Mouse (Mus musculus): ENCODE results near the gene Tas2r102.

DNA sequence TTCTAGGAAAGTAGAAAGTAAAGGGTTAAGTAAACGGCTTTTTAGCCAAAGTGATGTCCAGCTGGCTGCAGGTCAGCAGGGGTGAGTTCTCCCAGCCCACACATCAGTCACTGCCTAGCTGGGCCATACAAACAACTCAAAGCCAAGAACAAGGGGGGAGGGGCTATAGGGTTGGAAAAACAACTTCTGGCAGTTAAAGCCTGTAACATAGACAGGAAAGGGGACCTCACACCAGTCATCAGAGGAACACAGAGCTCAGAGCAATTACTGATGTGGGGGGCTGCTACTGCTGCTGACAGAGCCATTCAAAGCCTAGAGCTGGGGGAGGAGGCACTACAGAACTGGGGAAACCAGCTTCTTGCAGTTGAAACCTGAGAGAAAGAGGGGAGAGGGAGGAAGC, 33.5 kb downstream of the Tas2r102 start:
- TF ChIP-seq CTCF (IDR thresholded peaks at IDR 0.05; ENCODE audit: low read depth), result no peak
- no peak for TF ChIP-seq EP300 (IDR thresholded peaks at IDR 0.05; ENCODE audit: low read depth)
